ENCODE assay signal across 11 mouse cellular contexts in the genomic region with DNA sequence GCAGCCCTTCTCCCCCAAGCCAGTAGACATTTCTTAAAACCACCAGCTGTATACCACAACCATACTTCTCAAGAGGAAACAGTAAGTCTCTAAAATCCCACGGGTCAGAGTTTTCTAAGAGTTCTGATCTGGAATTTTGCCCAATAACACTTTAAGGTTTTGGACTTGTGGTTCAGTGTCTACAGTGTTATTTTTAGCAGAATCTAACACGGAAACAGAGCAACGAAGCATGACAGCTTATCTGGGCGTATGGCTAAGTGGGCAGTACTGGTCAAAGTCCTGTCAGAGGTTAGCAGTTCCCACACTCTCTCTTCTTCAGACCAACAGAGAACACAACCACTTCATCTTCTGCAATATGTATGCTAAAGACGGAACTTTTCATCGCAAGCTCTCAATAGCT. TPM values are rescaled to one million over a fixed set of nuclear protein-coding genes. Genes with fewer than 3 reads are reported as not detected.
DNase-seq lines count a peak whose midpoint lies in the region; ATAC-seq and TF ChIP-seq lines count a peak whose summit lies in the region.
"Had no signal": no experiment of that assay in that cellular context is flagged by ENCODE, and none has a peak within 500 bp of the region (broad histone marks: within the 10 kb centered on the region; RNA-seq: fewer than 3 reads in every experiment).

No protein-coding gene starts in this region.

- H3K4me3 ChIP-seq in lung, postnatal 0 days (ENCODE audit: low read depth, low read length) = no peak overlapping the region
- H3K4me3 ChIP-seq in lung, adult 2 months (replicated peaks; ENCODE audit: extremely low read depth, low read depth, low read length) = no peak overlapping the region
- no peak overlapping the region for H3K4me3 ChIP-seq in heart, embryonic 11.5 days (ENCODE audit: low read depth, low read length)
- H3K4me3 ChIP-seq in small intestine, adult 2 months (ENCODE audit: low read depth, low read length) = no peak overlapping the region
- H3K4me3 ChIP-seq in hindbrain, embryonic 13.5 days = no peak overlapping the region
- H3K4me3 ChIP-seq: forebrain, embryonic 12.5 days; hindbrain, embryonic 10.5 days had no signal

- 23% methylated on average over 6 of the region's 6 CpGs for WGBS in lung, postnatal 0 days
- 29% methylated on average over 6 of the region's 6 CpGs for WGBS in lung, adult 2 months
- 25% methylated on average over 6 of the region's 6 CpGs for WGBS in heart, embryonic 11.5 days (ENCODE audit: insufficient replicate concordance)
- 6% methylated on average over 6 of the region's 6 CpGs for WGBS in small intestine, adult 2 months
- WGBS in hindbrain, embryonic 13.5 days = 88% methylated on average over 6 of the region's 6 CpGs

- no peaks in the 10 kb centered on the region for H3K9me3 ChIP-seq in lung, postnatal 0 days (ENCODE audit: low read length)
- peaks cover 3% of the 10 kb centered on the region; the same call in 1 of the 2 replicates for H3K9me3 ChIP-seq in heart, embryonic 11.5 days (replicated peaks; ENCODE audit: control insufficient read depth, low read length)
- no peaks in the 10 kb centered on the region for H3K9me3 ChIP-seq in hindbrain, embryonic 13.5 days

- ATAC-seq in lung, postnatal 0 days = no peak
- ATAC-seq in heart, embryonic 11.5 days (replicated peaks; ENCODE audit: insufficient number of reproducible peaks, low FRiP score, low TSS enrichment) = no peak
- no peak for ATAC-seq in hindbrain, embryonic 13.5 days (ENCODE audit: low FRiP score)

- no peak for TF ChIP-seq POLR2A in lung, adult 2 months (IDR thresholded peaks at IDR 0.05; ENCODE audit: borderline replicate concordance, extremely low read depth, low read depth, low read length)
- TF ChIP-seq POLR2A in small intestine, adult 2 months (IDR thresholded peaks at IDR 0.05; ENCODE audit: low read depth, low read length) = no peak

- no peak overlapping the region for H3K9ac ChIP-seq in lung, postnatal 0 days (replicated peaks; ENCODE audit: low read depth)
- H3K9ac ChIP-seq in heart, embryonic 11.5 days (ENCODE audit: low read depth, low read length) = 0 out of 2 replicates have a peak overlapping the region, but pooled peaks have one; percentile 22
- H3K9ac ChIP-seq in hindbrain, embryonic 13.5 days = no peak overlapping the region
- H3K9ac ChIP-seq: forebrain, embryonic 12.5 days had no signal

- H3K27me3 ChIP-seq in lung, postnatal 0 days (replicated peaks; ENCODE audit: insufficient read depth, low read length) = no peaks in the 10 kb centered on the region
- no peaks in the 10 kb centered on the region for H3K27me3 ChIP-seq in heart, embryonic 11.5 days (ENCODE audit: control insufficient read depth, insufficient read depth, low read length)
- no peaks in the 10 kb centered on the region for H3K27me3 ChIP-seq in small intestine, adult 2 months (ENCODE audit: control insufficient read depth, insufficient read depth, low read length)
- H3K27me3 ChIP-seq in hindbrain, embryonic 13.5 days = no peaks in the 10 kb centered on the region
- H3K27me3 ChIP-seq: forebrain, embryonic 12.5 days had no signal

- DNase-seq in lung, postnatal 0 days (ENCODE audit: low spot score) = peak; percentile 44
- no peak for DNase-seq in lung, adult 2 months
- peak; percentile 68 to 84 for DNase-seq in kidney, adult 8-10 months
- DNase-seq in right cerebral cortex, postnatal 14 days = no peak
- no peak for DNase-seq in gastrocnemius, postnatal 4 days (ENCODE audit: low spot score in 2 of 2)
- DNase-seq: layer of hippocampus, postnatal 36 days had no signal

- TF ChIP-seq EP300 in lung, postnatal 0 days (IDR thresholded peaks at IDR 0.05) = no peak

- H3K4me1 ChIP-seq in lung, postnatal 0 days (ENCODE audit: insufficient read depth, low read depth, low read length) = no peaks in the 10 kb centered on the region
- peaks cover 4% of the 10 kb centered on the region for H3K4me1 ChIP-seq in lung, adult 2 months (ENCODE audit: control insufficient read depth, insufficient read depth, low read length)
- peaks cover 29% of the 10 kb centered on the region for H3K4me1 ChIP-seq in heart, embryonic 11.5 days (ENCODE audit: control insufficient read depth, insufficient read depth, low read length)
- peaks cover 16% of the 10 kb centered on the region; the same call in 1 of the 2 replicates for H3K4me1 ChIP-seq in small intestine, adult 2 months (ENCODE audit: control insufficient read depth, insufficient read depth, insufficient read length, low read length)
- 0 out of 2 replicates have a peak, but pooled peaks cover 3% of the 10 kb centered on the region for H3K4me1 ChIP-seq in hindbrain, embryonic 13.5 days (replicated peaks)
- H3K4me1 ChIP-seq: forebrain, embryonic 12.5 days; hindbrain, embryonic 10.5 days had no signal

- TF ChIP-seq CTCF in lung, postnatal 0 days (IDR thresholded peaks at IDR 0.05) = no peak
- no peak for TF ChIP-seq CTCF in lung, adult 2 months (IDR thresholded peaks at IDR 0.05; ENCODE audit: insufficient read depth, low read length)
- no peak for TF ChIP-seq CTCF in small intestine, adult 2 months (IDR thresholded peaks at IDR 0.05; ENCODE audit: extremely low read depth, insufficient read length, insufficient replicate concordance, low read depth, low read length)

- no peak overlapping the region for H3K4me2 ChIP-seq in lung, postnatal 0 days (replicated peaks; ENCODE audit: low read depth, low read length)
- peak overlapping the region; percentile 51 for H3K4me2 ChIP-seq in heart, embryonic 11.5 days
- no peak overlapping the region for H3K4me2 ChIP-seq in hindbrain, embryonic 13.5 days
- H3K4me2 ChIP-seq: forebrain, embryonic 12.5 days had no signal

- H3K27ac ChIP-seq in lung, postnatal 0 days (ENCODE audit: low read length) = peak overlapping the region; percentile 14; the same call in 1 of the 2 replicates
- peak overlapping the region; percentile 71 for H3K27ac ChIP-seq in heart, embryonic 11.5 days (ENCODE audit: low read depth, low read length)
- H3K27ac ChIP-seq in small intestine, adult 2 months (ENCODE audit: insufficient read depth, low read depth, low read length) = peak overlapping the region; percentile 92
- no peak overlapping the region for H3K27ac ChIP-seq in hindbrain, embryonic 13.5 days
- H3K27ac ChIP-seq: forebrain, embryonic 12.5 days; hindbrain, embryonic 10.5 days had no signal

- peaks cover 5% of the 10 kb centered on the region; the same call in 1 of the 2 replicates for H3K36me3 ChIP-seq in lung, postnatal 0 days (ENCODE audit: insufficient read depth, low read length)
- H3K36me3 ChIP-seq in heart, embryonic 11.5 days (ENCODE audit: control insufficient read depth, insufficient read depth, low read length) = peaks cover 5% of the 10 kb centered on the region
- peaks cover 19% of the 10 kb centered on the region for H3K36me3 ChIP-seq in small intestine, adult 2 months (ENCODE audit: control insufficient read depth, insufficient read depth, low read length)
- peaks cover 36% of the 10 kb centered on the region for H3K36me3 ChIP-seq in hindbrain, embryonic 13.5 days

RNA-seq across cellular contexts. Expression of a gene that starts 41.3 kb away (rescaled TPM):
- polyA plus RNA-seq in lung, postnatal 0 days (2015; fragmentation: Nextera tagmentation; extraction: Ambion mirVana) = 113 and 116 TPM in 2 replicates
- 170 and 209 TPM in 2 replicates for polyA plus RNA-seq in lung, adult 2 months (2012; rRNA removed)
- 86.2 and 105 TPM in 2 replicates for polyA plus RNA-seq in heart, embryonic 11.5 days (2014; fragmentation: Nextera tagmentation; extraction: Ambion mirVana)
- 14.2 and 14.3 TPM in 2 replicates for polyA plus RNA-seq in small intestine, adult 2 months (2012; rRNA removed)
- polyA plus RNA-seq in hindbrain, embryonic 13.5 days (2015; fragmentation: Nextera tagmentation; extraction: Ambion mirVana) = 13.1 and 14.0 TPM in 2 replicates
- total RNA-seq in gastrocnemius, postnatal 4 days (2021) = 100 to 1,000 TPM; 156 to 169 TPM

RNA-seq across cellular contexts. Expression of a gene that starts 58.3 kb away (rescaled TPM):
- polyA plus RNA-seq in lung, postnatal 0 days (2015; fragmentation: Nextera tagmentation; extraction: Ambion mirVana) = 6.8 and 9.3 TPM in 2 replicates
- 9.0 and 14.2 TPM in 2 replicates for polyA plus RNA-seq in lung, adult 2 months (2012; rRNA removed)
- polyA plus RNA-seq in heart, embryonic 11.5 days (2014; fragmentation: Nextera tagmentation; extraction: Ambion mirVana) = 12.6 and 14.8 TPM in 2 replicates
- polyA plus RNA-seq in small intestine, adult 2 months (2012; rRNA removed) = 2.9 and 6.9 TPM in 2 replicates
- polyA plus RNA-seq in hindbrain, embryonic 13.5 days (2015; fragmentation: Nextera tagmentation; extraction: Ambion mirVana) = 21.5 and 24.4 TPM in 2 replicates
- total RNA-seq in gastrocnemius, postnatal 4 days (2021) = 10 to 100 TPM; 25.4 to 28.7 TPM

Comparison
In these comparisons a context has a peak if more than half of its experiments do, and no peak if none do; other contexts are left out.
1. DNase-seq: peak in lung, postnatal 0 days (single experiment) and kidney, adult 8-10 months (2 of 2); none in lung, adult 2 months (single experiment), right cerebral cortex, postnatal 14 days (single experiment) and gastrocnemius, postnatal 4 days (0 of 2).